Mouse (Mus musculus) testis, adult 2 months (tissue): ENCODE results near the gene Tarsl2. TPM values are rescaled to one million over a fixed set of nuclear protein-coding genes. Genes with fewer than 3 reads are reported as not detected.

Experiments
- H3K27ac ChIP-seq: fragments of 200-500 bp; 2 replicates; pipeline ENCODE4 v1.5.1; 2012; ENCODE audit warnings: low read depth, low read length; ENCODE audit not compliant: control insufficient read depth, insufficient read depth
- H3K27me3 ChIP-seq: fragments of 200-500 bp; 2 replicates; pipeline ENCODE4 v1.6.1; 2012; ENCODE audit warnings: mild to moderate bottlenecking, low read length, moderate library complexity; ENCODE audit not compliant: control insufficient read depth, insufficient read depth
- H3K36me3 ChIP-seq: fragments of 200-500 bp; 2 replicates; pipeline ENCODE4 v1.6.1; 2012; ENCODE audit warnings: mild to moderate bottlenecking, low read length; ENCODE audit not compliant: control insufficient read depth, insufficient read depth
- H3K4me1 ChIP-seq: fragments of 200-500 bp; 2 replicates; pipeline ENCODE4 v1.6.1; 2012; ENCODE audit warnings: low read length; ENCODE audit not compliant: control insufficient read depth, insufficient read depth
- H3K4me3 ChIP-seq: fragments of 200-500 bp; 2 replicates; pipeline ENCODE4 v1.5.1; 2012; ENCODE audit warnings: low read depth, mild to moderate bottlenecking, low read length, moderate library complexity, mixed read lengths; ENCODE audit not compliant: control insufficient read depth
- CTCF ChIP-seq: fragments of 200-500 bp; IDR thresholded peaks from 2 replicates; pipeline ENCODE4 v1.5.1; 2012; ENCODE audit warnings: low read depth, mild to moderate bottlenecking, inconsistent platforms, low read length, moderate library complexity; ENCODE audit not compliant: control insufficient read depth, insufficient read depth, insufficient replicate concordance
- POLR2A ChIP-seq: fragments of 200-500 bp; IDR thresholded peaks from 2 replicates; pipeline ENCODE4 v1.6.1; 2012; ENCODE audit warnings: low read depth, mild to moderate bottlenecking, inconsistent platforms, low read length, moderate library complexity; ENCODE audit not compliant: control insufficient read depth
- polyA plus RNA-seq: library from polyadenylated mRNA; depleted of rRNA; stranded (reverse); fragments of >200 nt; gene quantifications from 2 replicates; pipeline ENCODE4 v1.2.3, GENCODE M21; 2012; rRNA removed

Gene Tarsl2
- polyA plus RNA-seq = 4.3 and 5.0 TPM in 2 replicates

DNA sequence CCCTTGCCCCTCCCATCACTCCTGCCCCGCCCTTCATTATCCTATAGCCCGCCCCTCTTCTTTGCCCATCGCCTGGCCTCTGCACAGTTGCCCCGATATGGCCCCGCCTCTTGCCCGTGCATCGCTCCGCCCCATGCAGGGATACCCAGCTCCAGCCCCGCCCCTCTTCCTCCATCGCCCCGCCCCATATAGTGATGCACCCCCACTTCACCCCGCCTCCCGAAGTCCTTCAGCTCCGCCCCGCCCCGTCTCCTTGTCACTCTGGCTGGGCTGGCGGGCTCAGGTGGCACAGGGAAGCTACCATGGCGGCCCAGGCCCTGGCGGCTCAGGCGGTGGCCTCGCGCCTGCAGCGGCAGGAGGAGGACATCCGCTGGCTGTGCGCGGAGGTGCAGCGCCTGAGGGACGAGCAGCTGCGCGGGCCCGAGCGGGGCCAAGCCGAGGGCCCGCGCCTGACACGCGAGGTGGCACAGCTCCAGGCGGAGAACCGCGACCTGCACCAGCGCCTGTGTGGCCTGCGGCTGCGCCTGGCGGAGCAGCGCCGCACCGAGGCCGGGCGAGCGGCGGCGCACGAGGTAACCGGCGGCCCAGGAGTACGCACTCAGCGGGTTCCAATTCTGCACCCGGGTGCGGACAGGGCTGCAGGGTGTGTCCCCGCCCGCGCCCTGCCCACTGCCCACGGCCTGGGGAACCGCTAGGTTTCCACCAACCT, at the start of gene Tarsl2:
Gene Tarsl2 (plus strand): TSS at position 256 of the 709 bp plus-strand sequence.
- H3K4me3 ChIP-seq = peak within 1 kb of the TSS; percentile 78
- H3K4me1 ChIP-seq = peaks cover 4% of the 10 kb centered on the region
- no peak for TF ChIP-seq CTCF
- TF ChIP-seq POLR2A = peak; percentile 37; the same call in 1 of the 2 replicates
- H3K36me3 ChIP-seq = no peaks in the 10 kb centered on the region
- H3K27ac ChIP-seq = no peak within 1 kb of the TSS
- no peaks in the 10 kb centered on the region for H3K27me3 ChIP-seq

- TF ChIP-seq POLR2A (no peak), CTCF (no peak)
- no peak overlapping the region for H3K4me3 ChIP-seq
- no peaks in the 10 kb centered on the region for H3K4me1 ChIP-seq
- no peaks in the 10 kb centered on the region for H3K36me3 ChIP-seq
- H3K27me3 ChIP-seq = no peaks in the 10 kb centered on the region
- H3K27ac ChIP-seq = no peak overlapping the region
These were observed 38.6 kb upstream of the Tarsl2 start for GRCm38 (mm10) chr7:65606124-65606523.

DNA sequence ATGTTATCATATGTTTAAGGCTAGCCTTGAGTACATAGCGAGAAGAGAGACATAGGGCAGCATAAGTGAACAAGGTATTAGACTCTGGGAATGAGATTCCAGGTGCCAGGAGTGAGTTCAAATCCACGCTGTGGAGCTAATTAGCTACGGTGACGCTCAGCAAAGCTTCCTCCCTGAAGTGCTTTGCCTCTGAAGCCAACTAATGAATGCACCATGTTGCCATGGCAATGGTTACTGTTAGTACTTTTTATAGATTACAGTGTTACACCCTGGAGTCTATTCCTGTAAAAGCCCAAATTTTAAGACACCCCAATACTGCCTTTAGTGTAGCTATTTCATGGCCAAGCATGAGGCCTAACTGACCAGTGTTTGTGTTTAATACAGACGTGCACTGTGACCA, 37.7 kb upstream of the Tarsl2 start:
- H3K4me3 ChIP-seq = no peak overlapping the region
- no peak for TF ChIP-seq POLR2A
- no peak for TF ChIP-seq CTCF
- H3K27me3 ChIP-seq = no peaks in the 10 kb centered on the region
- H3K4me1 ChIP-seq = no peaks in the 10 kb centered on the region
- no peak overlapping the region for H3K27ac ChIP-seq
- H3K36me3 ChIP-seq = no peaks in the 10 kb centered on the region

- no peaks in the 10 kb centered on the region for H3K27me3 ChIP-seq
- H3K36me3 ChIP-seq = no peaks in the 10 kb centered on the region
- no peak overlapping the region for H3K4me3 ChIP-seq
- H3K4me1 ChIP-seq = no peaks in the 10 kb centered on the region
- H3K27ac ChIP-seq = no peak overlapping the region
- TF ChIP-seq CTCF (peak; percentile 57; the same call in 1 of the 2 replicates), POLR2A (no peak)
These were observed 34.5 kb upstream of the Tarsl2 start for GRCm38 (mm10) chr7:65610171-65610570.

- TF ChIP-seq CTCF = no peak
- no peak for TF ChIP-seq POLR2A
- no peaks in the 10 kb centered on the region for H3K4me1 ChIP-seq
- H3K4me3 ChIP-seq = no peak overlapping the region
- H3K27me3 ChIP-seq = no peaks in the 10 kb centered on the region
- no peak overlapping the region for H3K27ac ChIP-seq
- no peaks in the 10 kb centered on the region for H3K36me3 ChIP-seq
These were observed 34.0 kb upstream of the Tarsl2 start for GRCm38 (mm10) chr7:65610673-65611072.

DNA sequence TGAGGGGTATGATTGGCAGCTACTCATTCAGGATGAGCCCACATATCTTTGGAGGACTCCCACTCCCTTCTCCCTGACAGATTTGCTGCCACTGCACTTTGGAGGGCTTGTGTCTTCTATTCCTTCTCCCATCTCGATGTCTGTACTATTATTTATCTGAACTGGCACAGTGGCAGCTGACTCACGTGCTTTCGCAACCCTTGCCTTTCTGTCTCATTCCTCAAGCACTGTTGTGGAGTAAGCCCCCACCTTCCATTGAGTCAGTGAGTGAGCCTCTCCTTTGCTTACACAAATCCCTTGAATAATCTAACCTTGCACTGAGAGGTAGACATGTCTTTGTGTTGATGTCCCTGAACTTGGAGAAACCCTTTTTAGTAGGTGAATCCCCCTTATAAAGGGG, 33.4 kb upstream of the Tarsl2 start:
- Histone ChIP-seq H3K27me3 (no peaks in the 10 kb centered on the region), H3K4me1 (no peaks in the 10 kb centered on the region), H3K36me3 (no peaks in the 10 kb centered on the region), H3K27ac (no peak overlapping the region), H3K4me3 (no peak overlapping the region)
- TF ChIP-seq POLR2A (no peak), CTCF (no peak)

GRCm38 (mm10) chr7:65613723-65614122, 31.0 kb upstream of the Tarsl2 start:
- H3K27me3 ChIP-seq = no peaks in the 10 kb centered on the region
- H3K36me3 ChIP-seq = no peaks in the 10 kb centered on the region
- H3K4me3 ChIP-seq = no peak overlapping the region
- no peak for TF ChIP-seq POLR2A
- no peak for TF ChIP-seq CTCF
- H3K4me1 ChIP-seq = no peaks in the 10 kb centered on the region
- no peak overlapping the region for H3K27ac ChIP-seq

- Histone ChIP-seq H3K27me3 (no peaks in the 10 kb centered on the region), H3K4me3 (no peak overlapping the region), H3K36me3 (no peaks in the 10 kb centered on the region), H3K4me1 (no peaks in the 10 kb centered on the region), H3K27ac (no peak overlapping the region)
- TF ChIP-seq POLR2A (no peak), CTCF (no peak)
These were observed 25.9 kb upstream of the Tarsl2 start for GRCm38 (mm10) chr7:65618751-65619150.
